Mouse (Mus musculus) liver, postnatal 0 days (tissue): Measurements from ENCODE around the gene Tmem259.

Experiments used
- CTCF ChIP-seq: sonication (generic); IDR thresholded peaks from 2 replicates; pipeline ENCODE4 v1.5.1; 2016; ENCODE audit warnings: antibody characterized with exemption, low read depth
- EP300 ChIP-seq: IDR thresholded peaks from 2 replicates; pipeline ENCODE4 v1.6.1; 2016; ENCODE audit warnings: antibody characterized with exemption, low read depth, mild to moderate bottlenecking

DNA sequence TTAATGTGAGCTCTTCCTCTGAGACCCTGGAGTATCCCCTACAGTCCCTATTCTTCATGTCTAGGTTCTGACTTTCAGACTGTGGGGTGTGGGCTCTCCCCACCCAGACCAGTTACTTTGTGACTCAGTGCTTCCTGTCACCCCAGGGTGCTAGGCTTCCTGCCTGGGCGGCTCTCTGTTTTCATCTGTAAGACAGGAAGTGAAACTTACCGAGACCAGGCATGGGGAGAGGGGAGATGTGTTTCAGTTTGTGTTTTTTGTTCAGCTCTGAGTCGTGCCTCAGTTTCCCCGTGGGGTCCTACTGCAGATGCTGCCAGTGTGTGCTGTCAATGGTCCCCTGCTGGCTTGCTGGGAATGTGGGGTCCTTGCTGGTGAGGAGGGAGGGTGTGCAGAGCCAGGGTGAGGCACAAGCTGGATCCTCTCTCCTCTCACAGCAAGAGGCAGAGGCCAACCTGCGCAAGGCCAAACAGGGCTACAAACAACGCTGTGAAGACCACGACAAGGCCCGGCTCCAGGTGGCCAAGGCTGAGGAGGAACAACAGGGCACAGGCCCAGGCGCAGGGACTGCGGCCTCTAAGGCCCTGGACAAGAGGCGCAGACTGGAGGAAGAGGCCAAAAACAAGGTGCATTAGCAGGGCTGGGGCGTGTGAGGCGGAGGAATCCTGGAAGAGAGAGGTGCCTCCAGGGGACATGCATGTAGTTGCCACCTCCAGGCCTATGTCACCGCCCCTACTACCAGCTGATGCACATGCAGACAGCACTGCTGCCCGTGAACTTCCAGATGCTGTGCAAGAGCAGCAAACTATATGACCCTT, 40.3 kb upstream of the Tmem259 start:
- TF ChIP-seq EP300, result no peak
- no peak for TF ChIP-seq CTCF
